Mouse (Mus musculus): Measurements from ENCODE around the gene BC017158.

DNA sequence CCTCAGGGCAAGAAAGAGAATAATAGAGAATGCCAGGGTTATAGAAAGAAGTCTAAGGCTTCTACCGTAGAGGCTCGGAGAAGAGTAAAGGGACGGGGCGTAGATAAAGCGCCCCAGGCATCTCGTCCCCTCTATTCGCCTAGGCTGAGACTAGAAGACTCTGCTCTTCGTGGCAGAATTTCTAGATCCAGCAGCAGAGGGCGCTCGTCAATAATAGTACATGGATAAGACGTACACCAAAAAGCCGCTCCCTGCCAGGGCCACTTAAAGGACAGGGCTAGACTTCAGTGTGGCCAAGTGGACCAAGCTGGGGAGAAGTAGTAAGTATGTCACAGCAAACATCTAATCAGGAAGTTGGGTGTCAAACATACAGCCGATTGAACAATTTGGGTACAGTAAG lies 50.5 kb downstream of the BC017158 start:
- TF ChIP-seq CTCF (IDR thresholded peaks at IDR 0.05): peak; percentile 90
- TF ChIP-seq POLR2A (IDR thresholded peaks at IDR 0.05; ENCODE audit: insufficient read depth, low read depth, low read length): no peak

All from heart, adult 2 months (tissue).